Mouse (Mus musculus) cerebellum, adult 18-20 months (tissue): ENCODE data around the gene Col11a2.

Experiments used
- DNase-seq, 2 experiments: peaks; one replicate each; pipeline ENCODE4 v3.0.0; 2021

Gene Col11a2

DNA sequence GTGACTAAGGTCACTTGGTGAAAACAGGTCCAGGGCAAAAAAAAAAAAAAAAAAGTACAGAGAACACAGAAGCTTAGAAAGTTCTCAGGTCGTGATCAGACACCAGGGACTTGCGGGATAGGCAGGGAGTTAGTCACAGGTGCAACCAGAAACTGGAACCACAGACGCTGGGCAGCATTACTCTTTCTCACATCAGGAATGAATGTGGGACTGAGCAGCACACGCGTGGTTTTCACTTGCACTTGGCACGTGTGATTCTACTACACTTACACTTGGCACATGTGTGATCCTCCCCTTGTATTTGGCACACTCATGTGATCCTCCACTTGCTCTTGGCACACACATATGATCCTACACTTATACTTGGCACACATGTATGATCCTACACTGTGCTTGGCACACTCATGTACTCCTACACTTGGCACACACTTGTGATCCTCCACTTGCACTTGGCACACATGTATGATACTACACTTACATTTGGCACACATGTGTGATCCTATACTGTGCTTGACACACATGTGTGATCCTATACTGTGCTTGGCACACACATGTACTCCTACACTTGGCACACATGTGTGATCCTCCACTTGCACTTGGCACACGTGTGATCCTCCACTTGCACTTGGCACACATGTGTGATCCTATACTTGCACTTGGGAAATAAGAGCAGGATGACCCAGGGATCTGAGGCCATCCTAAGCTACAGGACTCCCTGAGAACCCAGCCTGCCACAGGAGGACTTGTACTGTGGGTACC is 68.1 kb downstream of the Col11a2 start:
- DNase-seq, result no peak

DNA sequence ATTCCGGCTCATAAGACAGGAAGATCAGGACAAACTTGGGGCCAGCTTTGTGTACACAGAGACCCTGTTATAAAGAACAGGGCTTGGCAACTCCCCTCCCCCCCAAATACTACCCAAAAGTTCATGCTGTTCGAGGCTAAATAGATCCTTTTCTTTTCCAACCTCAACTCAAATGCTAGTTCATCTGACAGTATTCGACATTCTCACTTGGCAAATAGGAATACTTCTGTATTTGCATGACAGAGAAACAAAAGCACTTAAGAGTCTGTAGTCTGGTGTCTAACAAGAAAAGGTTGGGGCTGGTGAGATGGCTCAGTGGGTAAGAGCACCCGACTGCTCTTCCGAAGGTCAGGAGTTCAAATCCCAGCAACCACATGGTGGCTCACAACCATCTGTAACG is 69.2 kb downstream of the Col11a2 start:
- no peak for DNase-seq

DNA sequence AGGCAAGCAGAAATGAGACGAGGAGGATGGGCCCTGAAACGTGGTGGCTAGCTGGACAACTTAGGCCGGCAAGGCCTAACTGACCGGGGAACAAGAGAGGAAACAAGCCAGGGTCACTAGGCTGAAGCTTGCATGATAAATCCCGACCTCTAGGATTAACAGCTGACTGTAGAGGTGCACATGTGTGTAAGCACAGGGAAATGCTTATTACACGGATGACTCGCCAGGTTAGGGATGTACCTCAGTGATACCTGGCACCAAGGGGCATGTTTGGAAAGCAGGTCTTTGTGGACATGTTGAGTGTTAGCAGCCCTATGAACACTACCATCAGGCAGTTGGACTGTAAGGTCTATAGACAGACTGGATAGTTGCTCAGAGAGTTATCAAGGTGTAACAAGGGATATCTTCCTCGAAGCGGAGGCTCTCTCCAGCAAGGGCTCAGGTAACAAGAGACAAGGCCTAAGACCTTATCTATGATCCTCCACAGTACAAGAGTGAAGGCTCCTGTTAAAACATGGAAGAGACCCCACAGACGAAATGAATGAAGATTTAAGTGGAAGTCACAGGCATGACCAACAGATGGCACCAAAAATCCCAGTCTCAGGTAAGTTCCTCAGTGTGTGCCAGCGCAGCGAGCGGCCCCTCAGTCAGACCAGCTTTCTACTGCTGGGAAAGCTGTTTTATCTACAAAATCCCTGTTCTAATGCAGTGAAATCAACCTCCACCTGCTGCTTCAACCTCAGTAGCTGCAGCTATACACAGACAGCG is 70.0 kb downstream of the Col11a2 start:
- no peak for DNase-seq

DNA sequence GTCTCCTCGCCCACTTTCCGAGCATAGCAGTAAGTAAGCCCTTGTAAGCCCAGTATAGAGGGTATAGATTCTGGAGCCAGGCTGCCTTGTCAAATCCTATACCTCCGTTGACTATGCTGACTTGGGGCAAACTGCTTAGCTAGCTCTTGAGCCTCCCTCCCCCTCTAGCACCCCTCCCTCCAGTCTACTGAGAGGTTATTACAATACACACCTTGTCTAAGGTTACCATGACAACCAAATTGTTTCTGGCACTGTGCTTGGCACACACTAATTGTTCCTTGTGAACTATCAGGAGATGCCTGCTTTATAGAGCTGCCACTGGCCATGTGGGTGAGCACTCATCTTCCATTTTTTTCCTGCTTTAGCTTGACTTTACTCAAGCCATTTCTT is 70.6 kb downstream of the Col11a2 start:
- no peak for DNase-seq

DNA sequence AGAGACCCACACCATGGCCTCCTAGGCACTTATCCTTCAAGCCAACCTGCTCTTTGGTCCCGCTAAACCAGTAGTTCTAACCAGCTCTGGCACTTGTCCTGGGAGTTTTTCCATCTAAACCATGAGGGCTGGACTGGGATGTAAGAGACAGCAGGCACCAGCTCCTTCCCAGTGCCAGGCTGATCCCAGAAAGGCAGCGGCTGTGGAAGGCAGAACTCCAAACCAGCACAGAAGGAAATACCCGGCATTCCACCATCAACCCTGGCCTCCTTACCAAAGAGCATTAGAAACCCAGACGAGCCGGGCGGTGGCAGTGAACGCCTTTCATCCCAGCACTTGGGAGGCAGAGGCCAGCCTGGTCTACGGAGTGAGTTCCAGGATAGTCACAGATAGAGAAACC is 71.1 kb downstream of the Col11a2 start:
- DNase-seq, result no peak

DNA sequence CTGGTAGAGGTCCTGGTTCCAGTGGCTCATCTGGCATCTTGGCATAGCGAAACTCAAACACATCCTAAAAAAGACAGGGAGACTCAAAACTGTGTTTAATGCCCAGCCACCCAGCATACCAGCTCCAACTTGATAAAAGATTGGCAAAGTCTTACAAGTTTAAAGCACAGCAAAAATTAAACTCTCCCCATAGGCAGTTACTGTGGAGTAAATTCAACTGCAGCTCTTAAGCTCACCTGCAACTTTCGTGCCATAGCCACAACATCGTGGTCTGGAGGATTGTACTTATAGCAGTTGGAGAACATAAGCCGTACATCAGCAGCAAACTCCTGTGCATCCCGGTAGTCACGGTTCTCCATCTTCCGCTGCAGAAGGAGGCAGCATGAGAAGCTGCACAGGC is 74.9 kb downstream of the Col11a2 start:
- no peak for DNase-seq
